Mouse (Mus musculus) heart, postnatal 0 days (tissue): ENCODE data around the gene Negr1.

Source experiments
- CTCF ChIP-seq: IDR thresholded peaks from 2 replicates; pipeline ENCODE4 v1.5.1; 2016; ENCODE audit warnings: antibody characterized with exemption, control low read depth, low read depth
- EP300 ChIP-seq: IDR thresholded peaks from 2 replicates; pipeline ENCODE4 v1.6.1; 2016; ENCODE audit warnings: antibody characterized with exemption, low read depth

- TF ChIP-seq CTCF: no peak
- TF ChIP-seq EP300: no peak
These were observed 546.6 kb downstream of the Negr1 start for GRCm38 (mm10) chr3:157108156-157108555.
